Mouse (Mus musculus) midbrain, embryonic 10.5 days (tissue): Measurements from ENCODE around the gene Sf3b4. TPM values are rescaled to one million over a fixed set of nuclear protein-coding genes. Genes with fewer than 3 reads are reported as not detected.
A peak's percentile ranks its signal among the peaks of the same experiment; 100 is the strongest.

Experiments used
- DNase-seq: peaks from one replicate; pipeline ENCODE4 v3.0.0-alpha.2; 2017; ENCODE audit warnings: low spot score
- H3K27ac ChIP-seq: fragments of 300-500 bp; sonication (generic); replicated peaks from 2 replicates; pipeline ENCODE4 v1.5.1; 2016; ENCODE audit warnings: mild to moderate bottlenecking
- H3K27me3 ChIP-seq: fragments of 300-500 bp; sonication (generic); 2 replicates; pipeline ENCODE4 v1.6.1; 2016; ENCODE audit warnings: low read depth, mild to moderate bottlenecking; ENCODE audit not compliant: poor library complexity, severe bottlenecking
- H3K36me3 ChIP-seq: fragments of 300-500 bp; sonication (generic); 2 replicates; pipeline ENCODE4 v1.6.1; 2016; ENCODE audit warnings: mild to moderate bottlenecking, moderate library complexity
- H3K4me1 ChIP-seq: fragments of 300-500 bp; sonication (generic); 2 replicates; pipeline ENCODE4 v1.6.1; 2016
- H3K4me3 ChIP-seq: fragments of 300-500 bp; sonication (generic); 2 replicates; pipeline ENCODE4 v1.5.1; 2016; ENCODE audit warnings: mild to moderate bottlenecking, moderate library complexity
- H3K9me3 ChIP-seq: fragments of 300-500 bp; sonication (generic); replicated peaks from 2 replicates; pipeline ENCODE4 v1.6.1; 2016; ENCODE audit warnings: mild to moderate bottlenecking
- WGBS: fragments of 180-500 bp; shearing (Covaris S2); methylation state at CpG from one replicate; pipeline ENCODE4 v1.1.7; 2016; 5-methylcytosine and 5-hydroxymethylcytosine counted together
- polyA plus RNA-seq: library from polyadenylated mRNA; unstranded; fragments of >200 nt; fragmentation: Nextera tagmentation; extraction: Ambion mirVana; gene quantifications from 2 replicates; pipeline ENCODE4 v1.2.1, GENCODE M21; 2016

The Sf3b4 gene
- 262 and 271 TPM in 2 replicates for polyA plus RNA-seq

DNA sequence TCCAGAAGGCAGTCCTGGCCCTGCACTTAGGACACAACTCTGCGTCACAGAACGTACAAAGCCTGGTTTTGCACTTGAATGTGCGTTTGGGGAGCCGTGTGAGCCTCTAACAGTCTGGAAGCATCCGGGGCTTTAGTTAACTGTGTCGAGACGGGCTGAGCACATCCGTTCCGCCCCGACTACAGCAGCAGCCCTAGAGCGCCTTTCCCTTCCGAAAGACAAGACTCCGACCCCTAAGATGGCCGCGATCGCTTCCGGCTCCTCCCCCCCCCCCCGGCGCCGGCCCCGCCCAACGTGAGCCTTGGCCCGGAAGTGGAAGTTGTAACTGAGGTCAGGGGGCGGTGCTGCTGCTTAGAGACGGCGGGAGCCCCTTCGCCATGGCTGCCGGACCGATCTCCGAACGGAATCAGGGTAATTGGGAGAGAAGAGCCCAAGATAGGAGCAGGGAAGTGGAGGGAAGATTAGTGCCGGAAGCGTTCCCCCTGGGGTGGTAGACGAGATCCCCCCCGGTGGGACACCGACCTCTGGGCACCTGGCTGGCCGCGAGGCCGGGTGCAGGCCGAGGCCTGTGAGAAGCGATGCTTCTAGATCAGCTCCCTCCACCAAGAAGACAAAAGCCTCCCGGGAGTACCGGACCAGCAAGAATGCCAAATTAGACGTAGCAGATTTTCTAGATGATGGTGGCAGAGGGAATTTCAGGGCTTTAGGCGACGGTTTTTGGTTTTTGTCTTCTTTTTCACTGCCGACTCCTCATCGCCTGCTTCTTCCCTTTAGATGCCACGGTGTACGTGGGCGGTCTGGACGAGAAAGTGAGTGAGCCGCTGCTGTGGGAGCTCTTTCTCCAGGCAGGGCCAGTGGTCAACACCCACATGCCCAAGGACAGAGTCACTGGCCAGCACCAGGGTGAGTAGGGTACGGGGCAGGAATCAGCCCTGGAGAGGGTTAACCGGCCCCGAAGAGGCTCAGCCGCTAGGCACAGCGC lies at the start of gene Sf3b4:
TSS of gene Sf3b4 (plus strand) at position 136 of the 982 bp plus-strand sequence.
- peaks cover 42% of the 10 kb centered on the region for H3K36me3 ChIP-seq
- peak within 1 kb of the TSS; percentile 95 for H3K27ac ChIP-seq
- H3K27me3 ChIP-seq = no peaks in the 10 kb centered on the region
- no peaks in the 10 kb centered on the region for H3K9me3 ChIP-seq
- peaks cover 42% of the 10 kb centered on the region for H3K4me1 ChIP-seq
- DNase-seq = peak; percentile 96
- H3K4me3 ChIP-seq = peak within 1 kb of the TSS; percentile 92
- under 1% methylated on average over 58 of the region's 58 CpGs for WGBS

DNA sequence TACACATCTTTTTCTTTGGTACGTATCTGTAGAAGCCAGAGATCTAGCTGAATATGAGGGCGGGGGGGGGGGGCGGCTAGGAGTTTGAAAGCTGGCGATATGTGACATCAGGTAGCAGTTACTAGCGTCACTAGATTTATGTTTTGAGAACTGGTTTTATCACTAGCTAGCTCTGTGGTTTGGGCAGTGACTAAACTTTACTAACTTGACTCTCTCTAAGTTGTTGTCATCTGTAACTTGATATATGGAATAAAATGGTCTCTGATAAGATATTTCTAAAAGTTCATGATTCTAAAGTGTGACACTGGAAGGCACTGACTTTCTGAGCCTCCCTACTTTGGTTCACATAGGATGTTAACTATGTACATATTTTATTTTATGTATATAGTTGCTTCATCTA lies 47.9 kb upstream of the Sf3b4 start:
- Histone ChIP-seq H3K36me3 (no peaks in the 10 kb centered on the region), H3K27ac (no peak overlapping the region), H3K9me3 (no peaks in the 10 kb centered on the region), H3K27me3 (no peaks in the 10 kb centered on the region), H3K4me1 (no peaks in the 10 kb centered on the region), H3K4me3 (no peak overlapping the region)
- WGBS = 95% methylated on average over 5 of the region's 5 CpGs
- DNase-seq = no peak

DNA sequence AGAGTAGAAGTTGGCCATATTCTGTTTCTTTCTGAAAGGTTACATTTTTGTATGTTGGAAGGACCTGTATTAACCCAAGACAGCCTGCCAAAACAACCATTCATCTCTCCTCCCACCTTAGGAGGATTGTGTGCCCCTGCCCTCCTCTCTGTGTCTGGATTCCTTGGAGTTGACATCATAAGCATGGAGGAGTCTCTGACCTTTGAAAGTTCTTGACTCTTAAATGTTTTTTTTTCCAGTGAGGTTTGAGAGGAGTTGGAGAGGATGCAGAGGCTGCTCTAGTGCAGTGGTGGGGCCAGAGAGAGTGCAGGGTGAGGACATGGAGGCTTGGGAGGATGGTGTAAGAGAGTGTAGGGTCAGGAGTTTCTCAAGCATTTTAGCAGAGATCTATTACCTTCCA lies 44.0 kb upstream of the Sf3b4 start:
- H3K27me3 ChIP-seq = no peaks in the 10 kb centered on the region
- DNase-seq = no peak
- no peaks in the 10 kb centered on the region for H3K4me1 ChIP-seq
- H3K4me3 ChIP-seq = no peak overlapping the region
- no peaks in the 10 kb centered on the region for H3K9me3 ChIP-seq
- H3K36me3 ChIP-seq = no peaks in the 10 kb centered on the region
- H3K27ac ChIP-seq = no peak overlapping the region

DNA sequence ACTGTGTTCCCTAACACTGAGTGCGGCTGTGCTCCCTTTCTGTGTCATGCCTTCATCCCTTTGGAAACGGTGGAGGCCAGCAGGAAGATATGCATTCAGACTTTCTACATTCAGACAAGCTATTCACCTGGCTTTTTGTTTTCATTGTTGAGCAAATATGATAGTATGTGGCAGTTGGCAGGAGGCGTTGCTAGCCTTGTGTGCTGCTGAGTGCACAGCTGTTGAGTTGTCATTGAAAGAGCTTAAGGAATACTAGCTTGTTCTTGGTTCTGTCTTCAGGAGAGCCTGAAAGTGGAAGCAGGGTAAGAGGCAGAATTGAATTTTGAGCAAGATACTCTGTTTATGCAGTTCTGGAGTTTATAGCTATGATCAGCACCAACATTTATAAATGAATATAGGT lies 39.7 kb upstream of the Sf3b4 start:
- 85% methylated on average over 3 of the region's 3 CpGs for WGBS
- Histone ChIP-seq H3K9me3 (no peaks in the 10 kb centered on the region), H3K4me3 (no peak overlapping the region), H3K27ac (no peak overlapping the region), H3K36me3 (peaks cover 7% of the 10 kb centered on the region; the same call in 1 of the 2 replicates), H3K27me3 (no peaks in the 10 kb centered on the region), H3K4me1 (0 out of 2 replicates have a peak, but pooled peaks cover 6% of the 10 kb centered on the region)
- DNase-seq = no peak

DNA sequence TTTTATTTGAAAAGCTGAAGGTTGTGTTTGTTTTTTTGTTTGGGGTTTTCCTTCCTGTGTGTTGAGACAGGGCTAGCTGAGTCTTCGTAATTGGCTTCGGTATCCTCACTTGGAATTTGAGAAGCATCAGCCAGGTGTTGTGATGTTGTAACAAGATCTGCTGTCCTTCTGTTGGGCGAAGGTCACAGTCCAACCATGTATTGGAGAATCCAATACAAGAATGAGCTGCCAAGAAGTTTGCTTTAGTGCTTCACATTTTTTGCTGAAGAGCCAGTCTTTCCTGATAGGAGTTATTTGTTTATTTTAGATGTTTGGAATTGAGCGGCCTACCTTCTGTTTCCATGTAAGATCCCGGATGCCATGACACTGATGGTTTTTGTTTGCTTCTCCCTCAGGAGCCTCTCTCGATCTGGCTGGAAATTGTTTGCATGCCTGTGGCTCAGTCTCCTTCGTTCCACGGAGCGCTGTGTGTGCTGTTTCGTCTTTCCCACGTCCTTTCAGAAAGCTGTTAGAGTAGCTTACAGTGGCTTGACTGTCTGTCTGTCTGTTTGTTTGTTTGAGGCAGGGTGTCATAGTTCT lies 38.7 kb upstream of the Sf3b4 start:
- peaks cover 12% of the 10 kb centered on the region; the same call in 1 of the 2 replicates for H3K36me3 ChIP-seq
- H3K9me3 ChIP-seq = no peaks in the 10 kb centered on the region
- DNase-seq = no peak
- H3K4me1 ChIP-seq = 0 out of 2 replicates have a peak, but pooled peaks cover 6% of the 10 kb centered on the region
- H3K27ac ChIP-seq = no peak overlapping the region
- no peaks in the 10 kb centered on the region for H3K27me3 ChIP-seq
- WGBS = 79% methylated on average over 11 of the region's 11 CpGs
- H3K4me3 ChIP-seq = no peak overlapping the region

DNA sequence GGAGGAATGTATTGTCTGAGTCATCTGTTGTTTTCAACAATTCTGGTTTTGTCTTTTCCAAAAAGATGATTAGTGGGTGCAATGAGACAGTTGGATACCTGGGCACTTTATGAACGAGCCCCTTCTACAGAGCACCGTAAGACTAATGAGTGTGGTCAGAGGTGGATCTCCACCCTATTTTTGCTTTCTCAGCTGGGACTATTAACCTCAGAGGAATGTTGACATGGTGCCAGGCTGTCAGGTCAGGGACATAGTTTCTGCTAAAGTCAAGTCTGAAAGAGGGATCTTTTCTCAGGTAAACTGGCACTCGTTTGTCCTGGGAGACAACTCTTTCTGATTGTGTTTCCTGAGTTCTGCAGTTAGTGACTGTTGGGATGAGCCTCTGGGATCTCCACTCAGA lies 37.1 kb upstream of the Sf3b4 start:
- Histone ChIP-seq H3K27me3 (no peaks in the 10 kb centered on the region), H3K9me3 (no peaks in the 10 kb centered on the region), H3K4me1 (0 out of 2 replicates have a peak, but pooled peaks cover 6% of the 10 kb centered on the region), H3K36me3 (peaks cover 15% of the 10 kb centered on the region; the same call in 1 of the 2 replicates), H3K27ac (no peak overlapping the region), H3K4me3 (no peak overlapping the region)
- 83% methylated on average over 3 of the region's 3 CpGs for WGBS
- no peak for DNase-seq

DNA sequence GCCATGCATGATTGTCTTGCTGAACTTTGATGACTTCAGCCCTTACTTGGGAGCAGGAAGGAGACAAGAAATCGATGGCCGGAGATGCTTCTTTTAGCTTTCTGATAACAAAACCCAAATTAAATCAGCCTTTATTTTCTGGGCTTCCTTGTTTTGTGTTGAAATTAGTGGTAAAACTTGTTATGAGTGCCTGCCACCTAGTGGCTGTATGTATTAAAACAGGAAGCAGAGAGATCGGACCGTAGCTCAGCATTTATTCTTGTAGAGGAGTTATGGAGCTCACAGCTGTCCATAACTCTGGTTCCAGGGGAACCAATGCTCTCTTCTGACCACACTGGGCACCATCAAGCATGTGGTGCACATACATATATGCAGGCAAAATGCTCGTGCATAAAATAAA lies 24.2 kb upstream of the Sf3b4 start:
- 32% methylated on average over 5 of the region's 5 CpGs for WGBS
- no peaks in the 10 kb centered on the region for H3K4me1 ChIP-seq
- H3K9me3 ChIP-seq = no peaks in the 10 kb centered on the region
- no peak overlapping the region for H3K27ac ChIP-seq
- no peak overlapping the region for H3K4me3 ChIP-seq
- no peak for DNase-seq
- H3K36me3 ChIP-seq = peaks cover 56% of the 10 kb centered on the region
- no peaks in the 10 kb centered on the region for H3K27me3 ChIP-seq

DNA sequence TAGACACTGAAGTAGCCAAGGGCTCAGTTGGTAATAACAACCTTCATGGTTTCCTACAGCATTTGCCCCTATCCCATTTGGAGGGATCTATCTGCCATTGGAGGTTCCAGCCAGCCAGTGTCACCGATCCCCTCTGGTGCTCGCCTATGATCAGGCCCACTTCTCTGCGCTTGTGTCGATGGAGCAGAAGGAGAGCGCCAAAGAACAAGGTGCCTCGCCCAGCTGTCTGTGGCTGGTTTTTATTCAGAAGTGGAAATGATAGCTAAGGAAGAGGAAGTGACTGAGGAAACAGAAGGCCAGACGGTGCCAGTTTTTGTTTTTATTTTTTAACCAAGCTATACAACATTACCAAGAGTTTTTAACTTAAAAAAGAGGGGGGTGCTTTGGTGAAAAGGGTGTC lies 20.3 kb upstream of the Sf3b4 start:
- Histone ChIP-seq H3K27ac (no peak overlapping the region), H3K36me3 (peaks cover 60% of the 10 kb centered on the region), H3K4me3 (no peak overlapping the region), H3K27me3 (no peaks in the 10 kb centered on the region), H3K9me3 (no peaks in the 10 kb centered on the region), H3K4me1 (no peaks in the 10 kb centered on the region)
- no peak for DNase-seq
- 91% methylated on average over 7 of the region's 7 CpGs for WGBS

DNA sequence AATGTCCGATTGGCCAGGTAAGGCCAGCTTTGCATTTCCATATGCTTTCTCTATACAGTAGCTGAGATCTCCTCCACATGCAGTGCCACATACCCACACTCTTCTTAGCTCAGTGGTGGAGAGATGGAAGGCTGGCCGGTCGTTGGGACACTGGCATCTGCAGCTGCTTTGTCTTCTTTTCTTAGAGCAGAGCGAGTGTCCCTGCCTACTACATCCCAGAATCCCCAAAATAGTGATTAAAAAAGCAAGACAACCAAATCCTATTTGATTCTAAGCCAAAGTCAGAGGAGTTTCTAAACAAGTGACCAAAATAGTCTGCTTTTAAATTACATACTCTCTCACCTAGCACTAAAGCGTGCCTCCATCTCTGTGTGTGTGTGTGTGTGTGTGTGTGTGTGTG lies 19.5 kb upstream of the Sf3b4 start:
- 95% methylated on average over 5 of the region's 5 CpGs for WGBS
- H3K27ac ChIP-seq = no peak overlapping the region

DNA sequence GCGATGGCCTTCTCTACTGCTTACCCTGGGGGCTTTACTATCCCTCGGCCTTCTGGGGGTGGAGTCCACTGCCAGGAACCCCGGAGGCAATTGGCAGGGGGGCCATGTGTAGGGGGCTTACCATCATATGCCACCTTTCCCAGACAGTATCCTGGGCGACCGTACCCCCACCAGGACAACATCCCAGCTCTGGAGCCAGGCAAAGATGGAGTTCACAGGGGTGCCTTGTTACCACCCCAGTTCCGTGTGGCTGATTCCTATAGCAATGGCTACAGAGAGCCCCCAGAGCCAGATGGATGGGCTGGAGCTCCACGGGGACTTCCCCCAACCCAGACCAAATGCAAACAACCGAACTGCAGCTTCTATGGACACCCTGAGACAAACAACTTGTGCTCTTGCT lies 16.6 kb upstream of the Sf3b4 start:
- peaks cover 7% of the 10 kb centered on the region for H3K4me1 ChIP-seq
- 78% methylated on average over 8 of the region's 8 CpGs for WGBS
- no peak for DNase-seq
- H3K27me3 ChIP-seq = no peaks in the 10 kb centered on the region
- H3K27ac ChIP-seq = no peak overlapping the region
- no peaks in the 10 kb centered on the region for H3K9me3 ChIP-seq
- no peak overlapping the region for H3K4me3 ChIP-seq
- H3K36me3 ChIP-seq = peaks cover 56% of the 10 kb centered on the region

More for the DNA sequence above, 19.5 kb upstream of the Sf3b4 start:
- Histone ChIP-seq H3K36me3 (peaks cover 60% of the 10 kb centered on the region), H3K9me3 (no peaks in the 10 kb centered on the region), H3K4me3 (no peak overlapping the region), H3K4me1 (no peaks in the 10 kb centered on the region), H3K27me3 (no peaks in the 10 kb centered on the region)
- DNase-seq = no peak

DNA sequence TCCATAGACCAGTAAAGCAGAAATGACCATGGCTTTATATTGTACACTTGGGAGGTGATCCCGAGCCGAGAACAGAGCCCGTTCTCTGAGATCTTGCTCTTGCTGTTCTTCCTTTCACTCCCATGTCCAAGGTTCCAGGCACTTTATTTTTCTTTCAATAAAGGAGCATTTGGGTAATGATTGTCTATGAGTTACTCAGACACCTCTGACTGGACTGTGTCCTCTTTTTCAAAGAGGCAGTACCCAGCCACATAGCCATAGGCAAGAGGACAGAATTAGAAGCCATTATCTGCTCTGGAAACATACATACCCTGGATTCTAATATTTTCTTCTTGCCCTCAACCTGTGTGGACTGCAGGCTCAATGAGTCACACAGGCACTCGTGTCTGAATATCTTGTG lies 12.3 kb upstream of the Sf3b4 start:
- no peak for DNase-seq
- H3K4me1 ChIP-seq = peaks cover 27% of the 10 kb centered on the region
- 81% methylated on average over 4 of the region's 4 CpGs for WGBS
- peaks cover 13% of the 10 kb centered on the region for H3K36me3 ChIP-seq
- no peak overlapping the region for H3K27ac ChIP-seq
- 0 out of 2 replicates have a peak, but pooled peaks cover 4% of the 10 kb centered on the region for H3K27me3 ChIP-seq
- H3K4me3 ChIP-seq = no peak overlapping the region
- H3K9me3 ChIP-seq = no peaks in the 10 kb centered on the region

DNA sequence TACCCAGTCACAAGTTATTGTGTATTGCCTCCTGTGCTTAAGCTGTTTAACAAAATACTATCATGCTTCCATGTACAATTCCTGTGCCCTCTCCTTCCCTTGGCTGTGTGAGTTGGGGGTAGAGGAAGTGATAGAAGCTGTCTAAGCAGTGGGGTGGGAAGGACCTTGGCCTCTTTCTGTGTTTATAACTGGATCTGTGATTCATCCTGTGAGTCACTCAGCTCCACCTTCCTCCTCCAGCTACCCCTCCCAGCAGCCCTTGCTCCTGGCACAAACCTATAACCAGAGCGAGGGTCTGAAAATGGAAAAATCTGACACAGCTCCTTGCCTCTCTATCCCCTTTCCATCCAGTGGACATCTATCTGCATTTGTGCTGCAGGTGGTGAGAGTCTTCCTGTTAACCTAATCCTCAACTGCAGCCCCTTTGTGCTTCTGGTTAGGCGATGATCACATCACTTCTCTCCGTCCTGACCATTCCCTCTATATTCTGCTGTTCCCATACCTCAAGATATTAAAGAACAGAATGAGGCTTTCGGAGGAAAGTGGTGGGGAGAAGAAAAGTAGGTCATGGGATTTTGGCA lies 11.8 kb upstream of the Sf3b4 start:
- Histone ChIP-seq H3K27me3 (0 out of 2 replicates have a peak, but pooled peaks cover 4% of the 10 kb centered on the region), H3K36me3 (peaks cover 8% of the 10 kb centered on the region), H3K27ac (peak overlapping the region; percentile 78), H3K9me3 (no peaks in the 10 kb centered on the region), H3K4me3 (no peak overlapping the region), H3K4me1 (peaks cover 27% of the 10 kb centered on the region)
- no peak for DNase-seq
- 64% methylated on average over 4 of the region's 4 CpGs for WGBS
